In genomic region chr2:60803377-60803776, GRCm38 (mm10) we compare ENCODE assay signal across 27 mouse cellular contexts.
DNase-seq lines count a peak whose midpoint lies in the region; ATAC-seq and TF ChIP-seq lines count a peak whose summit lies in the region.
"Had no signal": no experiment of that assay in that cellular context is flagged by ENCODE, and none has a peak within 500 bp of the region (broad histone marks: within the 10 kb centered on the region; RNA-seq: fewer than 3 reads in every experiment).

No protein-coding gene starts in this region.

- no peak for TF ChIP-seq CTCF in gastrocnemius, adult 2 months (IDR thresholded peaks at IDR 0.05)

- no peaks in the 10 kb centered on the region for H3K9me3 ChIP-seq in liver, embryonic 13.5 days (replicated peaks)
- no peaks in the 10 kb centered on the region for H3K9me3 ChIP-seq in midbrain, embryonic 11.5 days (ENCODE audit: control insufficient read depth, low read length)
- no peaks in the 10 kb centered on the region for H3K9me3 ChIP-seq in midbrain, embryonic 16.5 days (replicated peaks; ENCODE audit: control insufficient read depth, low read length, poor library complexity, severe bottlenecking)
- H3K9me3 ChIP-seq: embryonic facial prominence, embryonic 10.5 days; embryonic facial prominence, embryonic 13.5 days; forebrain, embryonic 12.5 days; forebrain, embryonic 15.5 days; G1E; heart, embryonic 10.5 days; heart, embryonic 13.5 days; hindbrain, embryonic 12.5 days; hindbrain, embryonic 15.5 days had no signal

- no peak for ATAC-seq in liver, embryonic 13.5 days (ENCODE audit: low read depth)
- ATAC-seq in midbrain, embryonic 11.5 days (ENCODE audit: low FRiP score) = no peak
- no peak for ATAC-seq in midbrain, embryonic 16.5 days
- ATAC-seq: forebrain, embryonic 15.5 days had no signal

- no peaks in the 10 kb centered on the region for H3K27me3 ChIP-seq in liver, embryonic 13.5 days
- peaks cover 34% of the 10 kb centered on the region for H3K27me3 ChIP-seq in midbrain, embryonic 11.5 days (ENCODE audit: control insufficient read depth, insufficient read depth, low read length)
- peaks cover 9% of the 10 kb centered on the region for H3K27me3 ChIP-seq in midbrain, embryonic 16.5 days (ENCODE audit: control insufficient read depth, insufficient read depth, low read depth, low read length)
- H3K27me3 ChIP-seq: CH12.LX; embryonic facial prominence, embryonic 13.5 days; heart, embryonic 13.5 days; hindbrain, embryonic 12.5 days; hindbrain, embryonic 15.5 days had no signal

- H3K27ac ChIP-seq in gastrocnemius, adult 2 months = peak overlapping the region; percentile 31
- peak overlapping the region; percentile 59 for H3K27ac ChIP-seq in liver, embryonic 13.5 days
- no peak overlapping the region for H3K27ac ChIP-seq in midbrain, embryonic 11.5 days (ENCODE audit: low read depth, low read length)
- no peak overlapping the region for H3K27ac ChIP-seq in midbrain, embryonic 16.5 days (ENCODE audit: low read length)
- H3K27ac ChIP-seq: embryonic facial prominence, embryonic 10.5 days; embryonic facial prominence, embryonic 13.5 days; forebrain, embryonic 12.5 days; forebrain, embryonic 15.5 days; heart, embryonic 10.5 days; heart, embryonic 13.5 days; hindbrain, embryonic 12.5 days had no signal

- intact Hi-C loops in gastrocnemius, adult 2 months (cut with DNase I) = loop anchor here (5.0 kb wide), 4 partner anchors 49 to 654 kb away; partner anchors contain the start of gene Rbms1

- no peak overlapping the region for H3K4me3 ChIP-seq in gastrocnemius, adult 2 months
- no peak overlapping the region for H3K4me3 ChIP-seq in liver, embryonic 13.5 days (replicated peaks)
- no peak overlapping the region for H3K4me3 ChIP-seq in midbrain, embryonic 11.5 days (ENCODE audit: low read depth, low read length)
- H3K4me3 ChIP-seq in midbrain, embryonic 16.5 days (ENCODE audit: low read depth, low read length) = no peak overlapping the region
- H3K4me3 ChIP-seq: embryonic facial prominence, embryonic 10.5 days; embryonic facial prominence, embryonic 13.5 days; erythroblast, embryonic 14.5 days; forebrain, embryonic 12.5 days; forebrain, embryonic 15.5 days; heart, adult 2 months; heart, embryonic 10.5 days; heart, embryonic 13.5 days; hindbrain, embryonic 12.5 days; hindbrain, embryonic 15.5 days had no signal

- no peak overlapping the region for H3K4me2 ChIP-seq in liver, embryonic 13.5 days
- no peak overlapping the region for H3K4me2 ChIP-seq in midbrain, embryonic 11.5 days
- no peak overlapping the region for H3K4me2 ChIP-seq in midbrain, embryonic 16.5 days (ENCODE audit: low read length)
- H3K4me2 ChIP-seq: embryonic facial prominence, embryonic 13.5 days; forebrain, embryonic 12.5 days; forebrain, embryonic 15.5 days; heart, embryonic 13.5 days; hindbrain, embryonic 12.5 days; hindbrain, embryonic 15.5 days had no signal

- WGBS in liver, embryonic 13.5 days (ENCODE audit: insufficient replicate concordance) = 65% methylated on average over 6 of the region's 6 CpGs
- WGBS in midbrain, embryonic 11.5 days = 92% methylated on average over 6 of the region's 6 CpGs
- 94% methylated on average over 6 of the region's 6 CpGs for WGBS in midbrain, embryonic 16.5 days

- DNase-seq in gastrocnemius, adult 2 months = no peak
- DNase-seq in gastrocnemius, postnatal 10 days = no peak
- DNase-seq in liver, embryonic 13.5 days = no peak
- no peak for DNase-seq in liver
- peak; percentile 72 for DNase-seq in midbrain, embryonic 11.5 days (ENCODE audit: low spot score, missing footprints)
- DNase-seq in adrenal gland, postnatal 4 days (ENCODE audit: low spot score in 2 of 2) = no peak
- no peak for DNase-seq in frontal cortex, postnatal 36 days (ENCODE audit: low spot score in 2 of 2)
- DNase-seq: adrenal gland, adult 2 months; cerebellum, adult 11-12 months; cerebellum, adult 8-10 months; cerebellum, postnatal 36 days; embryo, embryonic 11 days; gastrocnemius, postnatal 25 days; heart, adult 2 months; heart, postnatal 14 days had no signal

- H3K36me3 ChIP-seq in liver, embryonic 13.5 days = no peaks in the 10 kb centered on the region
- no peaks in the 10 kb centered on the region for H3K36me3 ChIP-seq in midbrain, embryonic 11.5 days (ENCODE audit: control insufficient read depth, insufficient read depth, low read length)
- no peaks in the 10 kb centered on the region for H3K36me3 ChIP-seq in midbrain, embryonic 16.5 days (ENCODE audit: control insufficient read depth, insufficient read depth, low read length)
- H3K36me3 ChIP-seq: embryonic facial prominence, embryonic 10.5 days; embryonic facial prominence, embryonic 13.5 days; forebrain, embryonic 12.5 days; forebrain, embryonic 15.5 days; heart, embryonic 10.5 days; hindbrain, embryonic 12.5 days; hindbrain, embryonic 15.5 days had no signal

- H3K4me1 ChIP-seq in liver, embryonic 13.5 days (replicated peaks) = peaks cover 47% of the 10 kb centered on the region
- H3K4me1 ChIP-seq in midbrain, embryonic 11.5 days (ENCODE audit: control insufficient read depth, insufficient read depth, low read length) = peaks cover 15% of the 10 kb centered on the region
- H3K4me1 ChIP-seq in midbrain, embryonic 16.5 days (ENCODE audit: control insufficient read depth, insufficient read depth, low read length) = peaks cover 18% of the 10 kb centered on the region

- no peak overlapping the region for H3K9ac ChIP-seq in liver, embryonic 13.5 days
- no peak overlapping the region for H3K9ac ChIP-seq in midbrain, embryonic 11.5 days (ENCODE audit: low read length)
- no peak overlapping the region for H3K9ac ChIP-seq in midbrain, embryonic 16.5 days (ENCODE audit: low read depth, low read length)
- H3K9ac ChIP-seq: embryonic facial prominence, embryonic 13.5 days; forebrain, embryonic 12.5 days; forebrain, embryonic 15.5 days; heart, embryonic 13.5 days; hindbrain, embryonic 12.5 days; hindbrain, embryonic 15.5 days had no signal

Comparison
In these comparisons a context has a peak if more than half of its experiments do, and no peak if none do; other contexts are left out.
1. H3K27ac ChIP-seq: peak in gastrocnemius, adult 2 months (single experiment) and liver, embryonic 13.5 days (single experiment); none in midbrain, embryonic 11.5 days (single experiment) and midbrain, embryonic 16.5 days (single experiment).